ENCODE assay signal across 7 mouse cellular contexts in genomic region chr5:34573268-34574221, GRCm38 (mm10). TPM values are rescaled to one million over a fixed set of nuclear protein-coding genes. Genes with fewer than 3 reads are reported as not detected.
DNase-seq lines count a peak whose midpoint lies in the region; ATAC-seq lines count a peak whose summit lies in the region.

Add1 (plus strand) TSS chr5:34573664.

- peaks cover 3% of the 10 kb centered on the region; the same call in 1 of the 2 replicates for H3K4me1 ChIP-seq in embryonic facial prominence, embryonic 11.5 days (ENCODE audit: control insufficient read depth, insufficient read depth, low read length)
- peaks cover 17% of the 10 kb centered on the region for H3K4me1 ChIP-seq in limb, embryonic 10.5 days
- H3K4me1 ChIP-seq in midbrain, embryonic 13.5 days (replicated peaks) = peaks cover 23% of the 10 kb centered on the region

- H3K27me3 ChIP-seq in embryonic facial prominence, embryonic 11.5 days (ENCODE audit: control insufficient read depth, insufficient read depth, low read length) = no peaks in the 10 kb centered on the region
- no peaks in the 10 kb centered on the region for H3K27me3 ChIP-seq in limb, embryonic 10.5 days (ENCODE audit: low read depth, poor library complexity, severe bottlenecking)
- H3K27me3 ChIP-seq in midbrain, embryonic 13.5 days = no peaks in the 10 kb centered on the region

- H3K36me3 ChIP-seq in embryonic facial prominence, embryonic 11.5 days (replicated peaks; ENCODE audit: control insufficient read depth, insufficient read depth, low read depth, low read length) = no peaks in the 10 kb centered on the region
- H3K36me3 ChIP-seq in limb, embryonic 10.5 days = peaks cover 13% of the 10 kb centered on the region; the same call in 1 of the 2 replicates
- no peaks in the 10 kb centered on the region for H3K36me3 ChIP-seq in midbrain, embryonic 13.5 days

- no peaks in the 10 kb centered on the region for H3K9me3 ChIP-seq in embryonic facial prominence, embryonic 11.5 days (replicated peaks; ENCODE audit: control insufficient read depth, low read length)
- H3K9me3 ChIP-seq in limb, embryonic 10.5 days (replicated peaks) = no peaks in the 10 kb centered on the region
- H3K9me3 ChIP-seq in midbrain, embryonic 13.5 days = no peaks in the 10 kb centered on the region

- peak; percentile 98 for DNase-seq in adrenal gland, postnatal 14 days
- peak; percentile 96 for DNase-seq in embryonic facial prominence, embryonic 11.5 days (ENCODE audit: low spot score)
- peak; percentile 97 for DNase-seq in kidney, adult 11 months
- DNase-seq in limb, embryonic 10.5 days (ENCODE audit: low spot score) = peak; percentile 98
- DNase-seq in spleen, adult 12 weeks (ENCODE audit: low spot score) = peak; percentile 99

- peak within 1 kb of the TSS; percentile 96 for H3K4me3 ChIP-seq in embryonic facial prominence, embryonic 11.5 days (ENCODE audit: low read depth, low read length)
- peak within 1 kb of the TSS; percentile 100 for H3K4me3 ChIP-seq in limb, embryonic 10.5 days
- H3K4me3 ChIP-seq in midbrain, embryonic 13.5 days (replicated peaks) = peak within 1 kb of the TSS; percentile 98

- peak within 1 kb of the TSS; percentile 67 for H3K4me2 ChIP-seq in embryonic facial prominence, embryonic 11.5 days (ENCODE audit: low read depth, low read length)
- H3K4me2 ChIP-seq in midbrain, embryonic 13.5 days (replicated peaks) = peak within 1 kb of the TSS; percentile 71

- WGBS in embryonic facial prominence, embryonic 11.5 days = under 1% methylated on average over 60 of the region's 84 CpGs
- WGBS in limb, embryonic 10.5 days = under 1% methylated on average over 74 of the region's 84 CpGs
- under 1% methylated on average over 81 of the region's 84 CpGs for WGBS in midbrain, embryonic 13.5 days

- peak within 1 kb of the TSS; percentile 71 for H3K27ac ChIP-seq in embryonic facial prominence, embryonic 11.5 days (replicated peaks; ENCODE audit: low read depth, low read length)
- peak within 1 kb of the TSS; percentile 97 for H3K27ac ChIP-seq in limb, embryonic 10.5 days
- peak within 1 kb of the TSS; percentile 97 for H3K27ac ChIP-seq in midbrain, embryonic 13.5 days

- peak within 1 kb of the TSS; percentile 96 for H3K9ac ChIP-seq in embryonic facial prominence, embryonic 11.5 days (replicated peaks; ENCODE audit: low read length)
- H3K9ac ChIP-seq in midbrain, embryonic 13.5 days (replicated peaks) = peak within 1 kb of the TSS; percentile 99

- ATAC-seq in embryonic facial prominence, embryonic 11.5 days (replicated peaks; ENCODE audit: insufficient number of reproducible peaks, low FRiP score, low TSS enrichment, low read depth) = peak; percentile 100
- peak; percentile 97 for ATAC-seq in granulocyte monocyte progenitor cell, adult 5-6 weeks (replicated peaks; ENCODE audit: poor library complexity, severe bottlenecking)
- ATAC-seq in midbrain, embryonic 13.5 days = peak; percentile 100

RNA-seq across cellular contexts. Expression of gene Add1, which starts in this region (rescaled TPM):
- total RNA-seq in adrenal gland, postnatal 14 days (2021) = 149 and 175 TPM in 2 replicates
- polyA plus RNA-seq in embryonic facial prominence, embryonic 11.5 days (2014; fragmentation: Nextera tagmentation; extraction: Ambion mirVana) = 145 and 160 TPM in 2 replicates
- total RNA-seq in granulocyte monocyte progenitor cell, adult 5-6 weeks (2014; fragmentation: Nextera tagmentation) = 65.6 and 74.2 TPM in 2 replicates
- total RNA-seq in granulocyte monocyte progenitor cell, adult 5-6 weeks (2017) = 81.0 and 82.6 TPM in 2 replicates
- 134 and 166 TPM in 2 replicates for polyA plus RNA-seq in limb, embryonic 10.5 days (2016; fragmentation: Nextera tagmentation; extraction: Ambion mirVana)
- 204 and 205 TPM in 2 replicates for polyA plus RNA-seq in midbrain, embryonic 13.5 days (2015; fragmentation: Nextera tagmentation; extraction: Ambion mirVana)

Comparison
In these comparisons a context has a peak if more than half of its experiments do, and no peak if none do; other contexts are left out.
1. Peak in every context shown above with its lines: DNase-seq, ATAC-seq, H3K4me3 ChIP-seq and H3K27ac ChIP-seq.